Mouse (Mus musculus): ENCODE data around the gene Aass. TPM values are rescaled to one million over a fixed set of nuclear protein-coding genes. Genes with fewer than 3 reads are reported as not detected.
"Not testable (repeated sequence)": the region's sequence is repeated elsewhere in the genome, so short reads cannot be mapped to it uniquely, and the experiment has no call there.

The Aass gene
- 0.17 and 0.66 TPM in 2 replicates for polyA plus RNA-seq (2015; fragmentation: Nextera tagmentation; extraction: Ambion mirVana)

DNA sequence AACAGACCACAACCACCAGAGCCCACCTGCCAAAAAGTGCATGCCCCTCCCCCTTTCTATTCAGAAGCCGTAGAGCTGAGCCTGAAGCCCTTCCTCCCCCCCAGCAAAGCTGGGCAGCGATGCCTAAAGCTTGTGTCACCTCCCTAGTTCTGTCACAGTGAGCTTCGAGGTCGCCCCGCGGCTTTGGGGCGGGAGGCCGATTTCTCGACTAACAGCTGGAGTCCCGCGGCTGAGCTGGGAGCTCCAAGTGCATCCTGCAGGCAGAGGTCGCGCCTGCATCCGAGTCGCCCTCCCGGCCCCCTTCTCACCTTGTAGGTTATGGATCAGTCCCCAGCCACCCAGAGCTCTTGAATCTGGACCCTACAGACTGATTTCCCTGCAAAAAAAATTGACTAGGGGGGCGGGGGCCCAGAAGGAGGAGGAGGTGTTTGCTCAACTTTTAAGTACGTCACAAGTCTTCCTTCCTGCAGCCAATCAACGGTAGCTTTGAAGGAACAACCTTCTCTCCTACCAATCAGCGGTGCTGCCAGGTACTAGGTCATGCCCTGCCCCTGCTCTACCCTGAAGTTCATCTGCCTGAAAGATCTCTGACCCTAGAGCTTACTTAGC is at the start of gene Aass:
Gene Aass (minus strand): TSS at position 414 of the 609 bp plus-strand sequence.
- Histone ChIP-seq H3K27ac (replicated peaks) (no peak within 1 kb of the TSS), H3K9me3 (no peaks in the 10 kb centered on the region), H3K27me3 (peaks cover 5% of the 10 kb centered on the region; the same call in 1 of the 2 replicates), H3K4me1 (replicated peaks) (peaks cover 9% of the 10 kb centered on the region), H3K4me2 (peak within 1 kb of the TSS; percentile 77), H3K4me3 (peak within 1 kb of the TSS; percentile 38), H3K9ac (peak within 1 kb of the TSS; percentile 56), H3K36me3 (no peaks in the 10 kb centered on the region)
- under 1% methylated on average over 20 of the region's 20 CpGs for WGBS
- ATAC-seq (ENCODE audit: low read depth) = peak; percentile 78

GRCm38 (mm10) chr6:23180096-23180495 is 47.3 kb upstream of the Aass start:
- H3K9me3 ChIP-seq = no peaks in the 10 kb centered on the region
- no peak overlapping the region for H3K4me2 ChIP-seq
- no peak overlapping the region for H3K27ac ChIP-seq (replicated peaks)
- WGBS = 24% methylated on average over 8 of the region's 8 CpGs
- H3K36me3 ChIP-seq = no peaks in the 10 kb centered on the region
- ATAC-seq (ENCODE audit: low read depth) = no peak
- no peaks in the 10 kb centered on the region for H3K4me1 ChIP-seq (replicated peaks)
- H3K9ac ChIP-seq = no peak overlapping the region
- no peak overlapping the region for H3K4me3 ChIP-seq
- no peaks in the 10 kb centered on the region for H3K27me3 ChIP-seq

DNA sequence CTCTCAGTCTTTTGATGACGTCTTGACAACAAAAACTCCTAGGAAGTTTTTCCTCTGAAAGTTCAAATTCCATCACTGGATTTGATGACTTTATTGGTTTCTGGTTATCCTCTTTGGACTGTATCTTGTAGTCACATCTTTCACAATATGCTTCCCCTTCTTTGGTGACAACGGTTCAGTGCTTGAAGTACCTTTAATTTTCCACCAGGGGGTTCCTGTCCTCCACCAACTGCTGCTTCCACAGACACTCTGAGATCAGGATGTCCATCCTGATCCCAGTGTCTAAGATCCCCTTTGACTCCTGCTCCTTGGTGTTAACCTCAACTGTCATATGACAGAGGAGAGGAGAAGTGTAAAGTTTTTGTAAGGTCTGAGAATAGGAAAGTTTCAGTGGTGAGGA is 31.0 kb upstream of the Aass start:
- not testable (repeated sequence) for H3K9me3 ChIP-seq; H3K27ac ChIP-seq (replicated peaks); H3K4me3 ChIP-seq; H3K27me3 ChIP-seq; ATAC-seq (ENCODE audit: low read depth); H3K9ac ChIP-seq; H3K36me3 ChIP-seq; H3K4me2 ChIP-seq; H3K4me1 ChIP-seq (replicated peaks)
- 53% methylated on average over 2 of the region's 2 CpGs for WGBS

DNA sequence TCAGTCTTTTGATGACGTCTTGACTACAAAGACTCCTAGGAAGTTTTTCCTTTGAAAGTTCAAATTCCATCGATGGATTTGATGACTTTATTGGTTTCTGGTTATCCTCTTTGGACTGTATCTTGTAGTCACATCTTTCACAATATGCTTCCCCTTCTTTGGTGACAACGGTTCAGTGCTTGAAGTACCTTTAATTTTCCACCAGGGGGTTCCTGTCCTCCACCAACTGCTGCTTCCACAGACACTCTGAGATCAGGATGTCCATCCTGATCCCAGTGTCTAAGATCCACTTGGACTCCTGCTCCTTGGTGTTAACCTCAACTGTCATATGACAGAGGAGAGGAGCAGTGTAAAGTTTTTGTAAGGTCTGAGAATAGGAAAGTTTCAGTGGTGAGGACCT is 23.6 kb upstream of the Aass start:
- H3K9ac ChIP-seq; H3K4me3 ChIP-seq; H3K9me3 ChIP-seq; ATAC-seq (ENCODE audit: low read depth); H3K36me3 ChIP-seq; H3K27me3 ChIP-seq; H3K27ac ChIP-seq (replicated peaks); H3K4me2 ChIP-seq; H3K4me1 ChIP-seq (replicated peaks): not testable (repeated sequence)
- 61% methylated on average over 3 of the region's 3 CpGs for WGBS

GRCm38 (mm10) chr6:23153112-23153511 is 20.3 kb upstream of the Aass start:
- H3K4me2 ChIP-seq = no peak overlapping the region
- no peak overlapping the region for H3K27ac ChIP-seq (replicated peaks)
- no peaks in the 10 kb centered on the region for H3K9me3 ChIP-seq
- no peak overlapping the region for H3K4me3 ChIP-seq
- ATAC-seq (ENCODE audit: low read depth) = no peak
- no peak overlapping the region for H3K9ac ChIP-seq
- WGBS = 92% methylated on average over 2 of the region's 2 CpGs
- no peaks in the 10 kb centered on the region for H3K27me3 ChIP-seq
- no peaks in the 10 kb centered on the region for H3K4me1 ChIP-seq (replicated peaks)
- no peaks in the 10 kb centered on the region for H3K36me3 ChIP-seq

- H3K9me3 ChIP-seq = no peaks in the 10 kb centered on the region
- no peak overlapping the region for H3K27ac ChIP-seq (replicated peaks)
- no peaks in the 10 kb centered on the region for H3K4me1 ChIP-seq (replicated peaks)
- 80% methylated on average over 2 of the region's 2 CpGs for WGBS
- H3K9ac ChIP-seq = no peak overlapping the region
- no peak overlapping the region for H3K4me2 ChIP-seq
- H3K4me3 ChIP-seq = no peak overlapping the region
- H3K36me3 ChIP-seq = no peaks in the 10 kb centered on the region
- H3K27me3 ChIP-seq = no peaks in the 10 kb centered on the region
- ATAC-seq (ENCODE audit: low read depth) = no peak
These were observed 14.4 kb upstream of the Aass start for GRCm38 (mm10) chr6:23147221-23147620.

DNA sequence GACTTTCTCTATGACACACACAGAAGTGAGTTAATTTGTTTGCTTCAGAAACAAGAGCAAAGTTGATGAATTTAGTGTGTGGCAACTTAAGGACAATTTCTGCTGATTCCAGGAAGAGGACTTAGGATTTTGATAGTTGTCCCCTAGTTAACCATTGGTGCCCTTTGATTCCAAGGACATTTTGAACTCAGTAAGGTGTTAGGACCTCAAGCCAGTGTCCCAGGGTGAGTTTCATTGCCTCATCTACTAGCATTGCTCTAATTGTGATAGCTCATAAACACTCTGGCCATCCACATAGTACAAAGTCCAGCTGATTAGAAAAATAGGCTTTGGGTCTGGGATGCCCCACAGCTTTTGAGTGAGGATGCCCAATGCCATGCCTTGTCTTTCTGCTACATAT is 11.2 kb upstream of the Aass start:
- ATAC-seq (ENCODE audit: low read depth) = no peak
- H3K27me3 ChIP-seq = no peaks in the 10 kb centered on the region
- no peaks in the 10 kb centered on the region for H3K9me3 ChIP-seq
- no peak overlapping the region for H3K27ac ChIP-seq (replicated peaks)
- no peak overlapping the region for H3K4me3 ChIP-seq
- H3K4me2 ChIP-seq = no peak overlapping the region
- H3K36me3 ChIP-seq = no peaks in the 10 kb centered on the region
- H3K9ac ChIP-seq = no peak overlapping the region
- H3K4me1 ChIP-seq (replicated peaks) = no peaks in the 10 kb centered on the region

DNA sequence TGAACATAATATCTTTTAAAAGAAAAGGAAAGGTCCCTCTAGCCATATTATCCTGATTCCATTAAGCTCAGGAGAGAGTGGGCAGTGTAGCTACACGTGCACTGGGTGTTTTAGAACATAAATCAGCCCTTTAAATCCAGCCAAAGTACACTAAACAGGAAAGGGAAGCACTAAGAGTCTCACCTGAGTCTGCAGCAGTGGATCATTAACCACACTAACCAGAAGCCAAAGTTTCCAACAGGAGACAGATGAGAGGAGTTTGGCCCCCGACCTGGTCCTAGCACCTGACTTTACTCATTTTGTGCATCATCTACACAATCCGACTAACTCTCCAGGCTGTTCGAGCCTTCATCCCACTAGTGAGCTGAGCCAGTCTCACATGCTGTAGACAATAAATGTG is 1.8 kb downstream of the Aass start:
- ATAC-seq (ENCODE audit: low read depth) = no peak
- Histone ChIP-seq H3K9me3 (no peaks in the 10 kb centered on the region), H3K27ac (replicated peaks) (no peak overlapping the region), H3K4me2 (no peak overlapping the region), H3K9ac (no peak overlapping the region), H3K27me3 (peaks cover 5% of the 10 kb centered on the region; the same call in 1 of the 2 replicates), H3K4me1 (replicated peaks) (peaks cover 9% of the 10 kb centered on the region), H3K4me3 (no peak overlapping the region), H3K36me3 (no peaks in the 10 kb centered on the region)
- 67% methylated on average over 4 of the region's 4 CpGs for WGBS

GRCm38 (mm10) chr6:23129201-23129600 is 3.6 kb downstream of the Aass start:
- peaks cover 9% of the 10 kb centered on the region for H3K4me1 ChIP-seq (replicated peaks)
- H3K9me3 ChIP-seq = no peaks in the 10 kb centered on the region
- H3K36me3 ChIP-seq = no peaks in the 10 kb centered on the region
- no peak overlapping the region for H3K27ac ChIP-seq (replicated peaks)
- no peak for ATAC-seq (ENCODE audit: low read depth)
- 83% methylated on average over 4 of the region's 4 CpGs for WGBS
- H3K4me2 ChIP-seq = no peak overlapping the region
- no peak overlapping the region for H3K4me3 ChIP-seq
- H3K27me3 ChIP-seq = peaks cover 5% of the 10 kb centered on the region; the same call in 1 of the 2 replicates
- no peak overlapping the region for H3K9ac ChIP-seq

DNA sequence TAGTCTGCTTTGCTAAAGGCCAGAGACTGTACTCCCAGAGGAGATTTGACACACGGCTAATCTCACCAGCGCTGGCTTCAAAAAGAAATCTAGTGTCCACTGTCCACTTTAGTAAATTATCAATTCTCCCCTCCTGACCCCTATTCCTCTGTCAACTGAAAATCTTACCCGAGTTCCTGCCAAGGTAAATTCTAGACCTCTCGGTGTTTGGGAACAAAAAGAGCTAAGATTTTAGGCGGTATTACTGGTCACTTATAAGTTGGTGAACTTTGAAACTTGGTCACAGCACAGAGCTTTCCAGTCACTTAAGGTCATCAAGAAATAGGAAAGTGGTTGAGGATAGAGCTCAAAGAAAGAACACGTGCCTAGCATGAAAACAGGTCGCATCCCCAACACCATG is 6.1 kb downstream of the Aass start:
- no peaks in the 10 kb centered on the region for H3K4me1 ChIP-seq (replicated peaks)
- WGBS = 86% methylated on average over 7 of the region's 7 CpGs
- no peak for ATAC-seq (ENCODE audit: low read depth)
- H3K36me3 ChIP-seq = no peaks in the 10 kb centered on the region
- H3K9me3 ChIP-seq = no peaks in the 10 kb centered on the region
- H3K9ac ChIP-seq = no peak overlapping the region
- no peak overlapping the region for H3K4me2 ChIP-seq
- no peak overlapping the region for H3K27ac ChIP-seq (replicated peaks)
- H3K27me3 ChIP-seq = no peaks in the 10 kb centered on the region
- no peak overlapping the region for H3K4me3 ChIP-seq

DNA sequence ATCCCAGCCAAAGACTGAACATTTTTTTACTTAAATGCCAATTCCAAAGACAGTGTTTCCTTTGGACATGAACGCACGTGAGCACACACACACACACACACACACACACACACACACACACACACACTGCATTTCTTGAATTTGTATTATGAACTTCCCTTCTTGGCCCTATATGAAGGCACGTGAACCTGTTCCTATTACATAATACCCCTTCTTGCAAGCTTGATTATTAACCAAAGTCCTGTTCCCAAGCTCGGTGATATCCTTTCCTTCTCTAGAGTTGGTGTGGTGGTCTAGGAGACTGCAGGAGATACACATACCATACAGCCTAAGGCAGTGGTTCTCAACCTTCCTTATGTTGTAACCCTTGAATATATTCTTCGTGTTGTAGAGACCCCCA is 7.0 kb downstream of the Aass start:
- no peak overlapping the region for H3K9ac ChIP-seq
- ATAC-seq (ENCODE audit: low read depth) = no peak
- no peaks in the 10 kb centered on the region for H3K4me1 ChIP-seq (replicated peaks)
- WGBS = 90% methylated on average over 5 of the region's 5 CpGs
- no peaks in the 10 kb centered on the region for H3K9me3 ChIP-seq
- no peak overlapping the region for H3K4me2 ChIP-seq
- H3K27me3 ChIP-seq = no peaks in the 10 kb centered on the region
- H3K36me3 ChIP-seq = no peaks in the 10 kb centered on the region
- H3K27ac ChIP-seq (replicated peaks) = no peak overlapping the region
- H3K4me3 ChIP-seq = no peak overlapping the region

- Histone ChIP-seq H3K9ac (no peak overlapping the region), H3K27me3 (no peaks in the 10 kb centered on the region), H3K4me2 (no peak overlapping the region), H3K36me3 (no peaks in the 10 kb centered on the region), H3K4me1 (replicated peaks) (no peaks in the 10 kb centered on the region), H3K27ac (replicated peaks) (no peak overlapping the region), H3K9me3 (no peaks in the 10 kb centered on the region), H3K4me3 (no peak overlapping the region)
- ATAC-seq (ENCODE audit: low read depth) = no peak
- WGBS = 89% methylated on average over 2 of the region's 2 CpGs
These were observed 8.0 kb downstream of the Aass start for GRCm38 (mm10) chr6:23124823-23125222.

DNA sequence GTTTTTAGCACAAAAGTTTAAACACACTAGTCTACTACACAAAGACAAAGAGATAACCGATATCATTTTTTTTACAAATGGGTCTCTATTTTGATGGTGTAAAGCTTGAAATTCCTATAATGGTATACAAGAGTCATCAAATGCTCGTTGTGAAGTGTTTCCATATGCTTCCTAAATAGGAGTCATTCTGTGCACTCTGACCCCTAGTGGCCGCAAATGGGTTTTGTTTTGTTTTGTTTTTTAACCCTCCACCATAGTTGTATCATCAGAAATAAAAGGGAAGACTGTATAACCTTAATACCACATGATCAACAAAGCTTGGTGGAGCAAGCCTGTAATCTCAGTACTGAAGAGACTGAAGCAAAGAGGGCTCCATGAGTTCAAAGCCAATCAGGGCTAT is 9.9 kb downstream of the Aass start:
- Histone ChIP-seq H3K9me3 (no peaks in the 10 kb centered on the region), H3K9ac (no peak overlapping the region), H3K36me3 (no peaks in the 10 kb centered on the region), H3K4me1 (replicated peaks) (no peaks in the 10 kb centered on the region), H3K4me2 (no peak overlapping the region), H3K4me3 (no peak overlapping the region), H3K27ac (replicated peaks) (no peak overlapping the region), H3K27me3 (no peaks in the 10 kb centered on the region)
- ATAC-seq (ENCODE audit: low read depth) = no peak
- WGBS = 43% methylated on average over 3 of the region's 3 CpGs

All from neural tube, embryonic 13.5 days (tissue).